Mouse (Mus musculus) v-Abl transformed pro-B cells (cell line): Measurements from ENCODE around the gene Hs3st3a1.

Experiments
- in situ Hi-C, 2 experiments: fragments of 400-800 bp; cut with MboI; formaldehyde crosslinking; loops; one replicate each; pipeline ENCODE4 v1.15.1; 2025; ENCODE audit not compliant: unreplicated experiment in 2 of 2

Hs3st3a1 gene

DNA sequence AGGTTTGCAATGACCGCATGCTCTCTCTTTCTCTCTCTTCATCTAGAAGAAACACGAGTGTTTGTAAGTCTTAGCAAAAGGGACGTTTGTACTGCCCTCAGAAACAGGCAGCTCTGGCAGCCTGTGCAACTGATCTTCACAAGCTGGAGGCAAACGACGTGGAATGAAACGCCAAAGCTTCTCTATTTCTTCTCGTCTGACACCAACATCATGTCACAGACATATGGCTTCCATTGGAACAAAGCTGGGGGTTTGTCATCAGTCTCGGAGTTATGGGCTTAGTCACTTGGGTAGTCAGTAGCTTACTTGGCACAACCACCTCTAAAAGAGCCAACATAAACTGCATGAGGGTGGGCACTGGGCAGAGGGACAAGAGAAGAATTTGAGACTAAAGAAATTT is 114.8 kb downstream of the Hs3st3a1 start:
- in situ Hi-C loops = no loop called here

DNA sequence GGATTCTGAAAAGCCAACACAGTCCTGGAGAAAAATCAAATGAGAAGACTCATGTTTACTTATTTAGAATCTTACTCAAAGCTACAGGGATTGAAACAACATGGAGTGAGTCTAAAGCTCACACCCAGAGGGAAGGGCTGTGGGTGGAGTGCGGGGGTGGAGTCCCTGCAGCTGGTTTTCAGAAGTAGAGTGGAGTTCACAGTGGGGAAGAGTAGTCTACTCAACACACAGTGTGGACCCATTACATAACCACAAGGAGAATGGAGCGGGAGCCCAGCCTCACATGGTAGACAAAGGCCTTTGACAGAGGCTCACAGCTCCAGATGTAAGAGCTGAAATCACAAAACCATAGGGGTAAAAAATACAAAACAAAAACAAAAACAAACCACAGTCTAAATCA is 123.2 kb downstream of the Hs3st3a1 start:
- in situ Hi-C loops = no loop called here

DNA sequence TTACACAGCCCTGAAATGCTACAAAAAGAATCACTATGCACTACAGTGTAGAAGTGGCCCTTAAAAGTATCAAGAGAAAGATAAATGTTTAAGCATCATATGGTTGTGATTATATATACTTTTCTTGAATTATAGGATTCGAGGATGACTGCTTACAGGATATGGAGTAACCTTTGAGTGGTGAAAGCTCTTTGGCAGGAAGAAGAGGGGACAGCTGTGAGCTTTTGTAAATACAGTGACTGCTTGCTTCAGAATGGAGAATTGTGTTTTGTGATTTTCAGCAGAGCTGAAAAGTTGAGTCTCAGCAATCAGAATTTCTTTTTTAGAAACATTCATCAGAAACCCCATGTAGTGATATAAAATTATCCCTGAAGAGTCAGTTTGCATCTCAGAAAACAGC is 124.3 kb downstream of the Hs3st3a1 start:
- in situ Hi-C loops = no loop called here

DNA sequence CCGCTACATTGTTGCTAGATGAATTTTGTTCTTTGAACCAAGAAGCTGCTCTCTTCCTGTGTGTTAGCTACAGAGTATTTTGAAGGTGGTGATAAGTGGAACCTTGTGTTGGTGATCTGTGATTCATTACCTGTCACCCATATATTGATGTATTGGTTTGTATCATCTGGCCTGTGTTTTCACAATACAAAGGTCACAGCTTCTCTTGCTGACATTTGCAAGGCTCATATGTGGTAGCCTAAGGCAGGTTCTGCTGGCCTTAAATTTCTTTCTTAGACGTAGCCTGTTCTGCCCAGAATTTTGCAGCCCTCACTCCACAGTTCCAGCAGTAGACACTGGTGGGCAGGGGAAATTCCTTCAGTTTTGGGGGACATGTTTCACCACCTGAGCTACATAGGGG is 125.3 kb downstream of the Hs3st3a1 start:
- in situ Hi-C loops = no loop called here

DNA sequence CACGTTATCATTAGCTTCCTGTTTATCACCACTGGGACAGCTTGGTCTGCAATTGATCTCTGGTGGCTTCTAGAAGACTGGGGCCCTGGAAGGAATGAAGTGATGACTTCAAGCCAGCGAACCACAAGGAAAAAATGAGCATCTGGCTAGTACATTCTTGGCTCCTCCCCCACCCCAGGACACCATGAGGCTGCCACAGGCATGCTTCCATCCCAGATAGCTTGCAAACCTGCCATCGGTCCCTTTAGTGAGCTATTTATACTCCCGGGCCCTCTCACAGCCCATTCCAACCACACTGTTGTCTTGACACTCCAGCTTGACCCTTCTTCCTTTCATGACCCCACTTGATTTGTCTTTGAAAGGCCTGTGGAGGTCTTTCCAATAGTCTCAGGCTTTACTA is 127.6 kb downstream of the Hs3st3a1 start:
- in situ Hi-C loops = no loop called here
